ENCODE assay signal across 38 mouse cellular contexts in the genomic region with DNA sequence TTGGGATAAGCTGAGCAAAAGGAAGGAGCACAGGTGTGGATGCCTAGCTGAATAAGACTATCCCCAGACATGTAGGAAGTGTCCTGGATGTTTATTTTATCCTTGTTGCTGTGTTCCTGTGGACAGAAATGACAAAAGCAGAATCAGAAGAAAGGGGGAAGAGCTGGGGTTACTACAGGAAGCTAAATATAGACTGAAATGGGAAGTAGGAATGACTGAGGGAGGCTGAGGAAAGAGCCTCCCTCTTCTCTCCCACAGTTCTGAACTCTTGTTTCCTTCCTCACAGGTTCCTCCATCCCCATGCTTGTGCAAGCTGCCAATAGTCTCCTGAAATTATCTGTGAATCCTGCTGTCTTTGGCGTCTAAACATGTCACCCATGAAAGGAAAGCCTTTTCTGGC. TPM values are rescaled to one million over a fixed set of nuclear protein-coding genes. Genes with fewer than 3 reads are reported as not detected.
"Had no signal": no experiment of that assay in that cellular context is flagged by ENCODE, and none has a peak within 500 bp of the region (broad histone marks: within the 10 kb centered on the region; RNA-seq: fewer than 3 reads in every experiment).

No protein-coding gene starts in this region.

- H3K27me3 ChIP-seq: heart, embryonic 13.5 days; heart, embryonic 15.5 days; hindbrain, embryonic 13.5 days; hindbrain, embryonic 15.5 days; limb, embryonic 13.5 days; limb, embryonic 15.5 days; liver, embryonic 12.5 days had no signal

- H3K36me3 ChIP-seq: hindbrain, embryonic 13.5 days; hindbrain, embryonic 15.5 days; limb, embryonic 13.5 days had no signal

- DNase-seq: gastrocnemius, adult 2 months; gastrocnemius, postnatal 10 days; gastrocnemius, postnatal 25 days; heart, adult 11 months; heart, adult 2 months; heart, postnatal 14 days; heart, postnatal 36 days; kidney, adult 18-20 months; kidney, adult 8-10 months; kidney, postnatal 10 days; kidney, postnatal 25 days; kidney, postnatal 4 days; left cerebral cortex, postnatal 4 days had no signal

- ATAC-seq: hindbrain, postnatal 0 days; intestine, embryonic 16.5 days; liver, embryonic 12.5 days had no signal

- H3K27ac ChIP-seq: gastrocnemius, adult 2 months; heart, adult 2 months; heart, embryonic 13.5 days; heart, embryonic 15.5 days; hindbrain, embryonic 13.5 days; hindbrain, embryonic 15.5 days; hindbrain, postnatal 0 days; layer of hippocampus, adult 2 months; left cerebral cortex, adult 2 months; limb, embryonic 13.5 days; limb, embryonic 15.5 days; liver, embryonic 12.5 days; liver, embryonic 14.5 days had no signal

- H3K4me1 ChIP-seq: heart, embryonic 13.5 days; heart, embryonic 15.5 days; hindbrain, embryonic 13.5 days; hindbrain, embryonic 15.5 days; limb, embryonic 13.5 days; limb, embryonic 15.5 days had no signal

- H3K4me2 ChIP-seq: heart, embryonic 11.5 days; heart, embryonic 13.5 days; heart, embryonic 15.5 days; hindbrain, embryonic 13.5 days; hindbrain, embryonic 15.5 days; limb, embryonic 13.5 days; limb, embryonic 15.5 days; liver, embryonic 12.5 days had no signal

- H3K9ac ChIP-seq: heart, embryonic 13.5 days; heart, embryonic 15.5 days; hindbrain, embryonic 13.5 days; hindbrain, embryonic 15.5 days; limb, embryonic 13.5 days; limb, embryonic 15.5 days; liver, embryonic 12.5 days; liver, embryonic 14.5 days had no signal

- H3K4me3 ChIP-seq: gastrocnemius, adult 2 months; heart, adult 2 months; heart, embryonic 13.5 days; heart, embryonic 15.5 days; hindbrain, embryonic 13.5 days; hindbrain, embryonic 15.5 days; layer of hippocampus, adult 2 months; left cerebral cortex, adult 2 months; limb, embryonic 13.5 days; limb, embryonic 15.5 days; liver, embryonic 12.5 days had no signal

- H3K9me3 ChIP-seq: heart, embryonic 13.5 days; heart, embryonic 15.5 days; hindbrain, embryonic 13.5 days; hindbrain, embryonic 15.5 days; limb, embryonic 13.5 days; limb, embryonic 15.5 days; liver, embryonic 12.5 days had no signal

RNA-seq across cellular contexts. Expression of a gene that starts 10.7 kb away (rescaled TPM):
- total RNA-seq: layer of hippocampus, postnatal 10 days; left cerebral cortex, adult 2 months; left cerebral cortex, postnatal 25 days had no signal
- polyA plus RNA-seq: heart, embryonic 15.5 days; hindbrain, embryonic 13.5 days; hindbrain, embryonic 15.5 days; kidney, embryonic 16.5 days; limb, embryonic 11.5 days; liver, embryonic 12.5 days had no signal

RNA-seq across cellular contexts. Expression of a gene that starts 31.5 kb away (rescaled TPM):
- total RNA-seq: gastrocnemius, adult 2 months; gastrocnemius, postnatal 10 days; gastrocnemius, postnatal 25 days; gastrocnemius, postnatal 4 days; heart, adult 2 months; heart, postnatal 14 days; heart, postnatal 36 days; hematopoietic stem cell, adult 5-6 weeks; hindbrain, postnatal 0 days; layer of hippocampus, adult 2 months; layer of hippocampus, postnatal 10 days; layer of hippocampus, postnatal 25 days; left cerebral cortex, adult 2 months; left cerebral cortex, postnatal 25 days; left cerebral cortex, postnatal 4 days had no signal
- polyA plus RNA-seq: heart, adult 2 months; heart, embryonic 11.5 days; heart, embryonic 13.5 days; heart, embryonic 15.5 days; heart, postnatal 0 days; hindbrain, embryonic 11.5 days; hindbrain, embryonic 13.5 days; hindbrain, embryonic 15.5 days; hindbrain, postnatal 0 days; intestine, embryonic 14.5 days; intestine, embryonic 16.5 days; kidney, embryonic 14.5 days; kidney, embryonic 16.5 days; limb, embryonic 11.5 days; limb, embryonic 13.5 days; limb, embryonic 15.5 days; liver, embryonic 12.5 days; liver, embryonic 14.5 days had no signal

RNA-seq across cellular contexts. Expression of a gene that starts 37.9 kb away (rescaled TPM):
- total RNA-seq: gastrocnemius, adult 2 months; gastrocnemius, postnatal 10 days; gastrocnemius, postnatal 25 days; gastrocnemius, postnatal 4 days; heart, adult 2 months; heart, postnatal 14 days; heart, postnatal 36 days; hematopoietic stem cell, adult 5-6 weeks; hindbrain, postnatal 0 days; layer of hippocampus, adult 2 months; layer of hippocampus, postnatal 10 days; layer of hippocampus, postnatal 25 days; left cerebral cortex, adult 2 months; left cerebral cortex, postnatal 25 days; left cerebral cortex, postnatal 4 days had no signal
- polyA plus RNA-seq: frontal cortex, adult 2 months; heart, adult 2 months; heart, embryonic 11.5 days; heart, embryonic 13.5 days; heart, embryonic 15.5 days; heart, postnatal 0 days; hindbrain, embryonic 11.5 days; hindbrain, embryonic 13.5 days; hindbrain, embryonic 15.5 days; hindbrain, postnatal 0 days; intestine, embryonic 14.5 days; intestine, embryonic 16.5 days; kidney, embryonic 14.5 days; kidney, embryonic 16.5 days; limb, embryonic 11.5 days; limb, embryonic 13.5 days; limb, embryonic 15.5 days; liver, embryonic 12.5 days; liver, embryonic 14.5 days had no signal
